Mouse (Mus musculus): ENCODE measurements around the gene Fyb2.
A peak's percentile ranks its signal among the peaks of the same experiment; 100 is the strongest.

Fyb2 gene

DNA sequence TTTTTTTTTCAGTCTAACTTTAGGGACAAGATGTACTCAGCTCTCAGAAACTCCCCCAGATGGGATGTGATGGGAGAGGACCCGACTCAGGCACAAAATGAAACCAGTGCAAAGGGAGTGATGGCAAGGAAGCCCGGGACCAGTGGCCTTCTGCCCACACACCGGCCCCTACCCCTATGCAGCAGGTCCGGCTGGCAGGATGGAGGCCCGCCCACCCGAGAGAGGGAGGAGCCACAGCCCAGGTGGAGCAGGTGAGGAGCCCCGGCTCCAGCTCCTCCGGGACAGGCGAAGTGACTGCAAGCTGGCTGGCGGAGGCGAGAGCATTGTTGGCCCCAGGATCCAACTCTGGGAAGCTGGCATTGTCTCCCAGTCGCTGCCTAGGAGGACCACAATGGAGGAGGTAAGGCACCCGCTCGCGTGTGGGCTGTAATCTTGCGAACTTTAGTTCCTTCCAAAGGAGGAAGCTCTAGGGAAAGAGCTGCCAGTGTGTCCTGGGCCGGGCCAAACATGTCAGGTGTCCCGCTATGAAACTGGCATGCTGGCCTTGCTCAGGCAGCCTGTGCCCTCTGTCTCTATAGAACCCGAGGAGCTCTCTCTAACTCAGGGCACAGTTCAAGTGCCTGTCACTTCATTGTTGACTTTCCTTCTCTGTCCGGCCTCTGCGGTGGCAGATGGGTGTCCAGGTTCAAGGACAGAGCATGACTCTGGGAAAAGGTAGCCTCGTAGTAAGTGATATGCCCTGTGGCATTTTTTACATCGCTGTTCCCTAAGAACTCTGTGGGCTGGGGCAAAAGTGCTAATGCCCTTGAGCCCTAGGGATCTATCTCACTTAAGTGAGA, at the start of gene Fyb2:
Gene Fyb2, plus strand, starts transcription at position 166 of the 839 bp plus-strand sequence.
- no peak for DNase-seq

DNA sequence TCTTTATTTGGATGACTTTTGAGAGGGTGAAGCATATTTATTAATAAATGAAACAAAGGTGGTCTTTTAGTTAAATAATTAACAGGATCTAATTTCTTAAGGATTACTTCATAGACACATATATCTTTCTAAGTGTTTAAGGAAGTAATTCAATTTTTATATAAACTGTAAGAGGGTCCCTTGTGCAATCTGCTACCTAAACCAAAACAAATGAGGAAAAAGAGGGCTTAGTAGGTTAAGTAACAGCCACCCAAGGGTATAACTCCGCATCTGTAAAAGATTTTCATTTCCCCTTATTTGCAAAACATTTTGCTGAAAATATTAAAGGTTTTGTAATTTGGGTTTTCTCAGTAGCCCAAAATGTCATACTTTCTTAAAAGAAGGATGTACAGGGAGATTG, 48.9 kb upstream of the Fyb2 start:
- no peak for DNase-seq

DNA sequence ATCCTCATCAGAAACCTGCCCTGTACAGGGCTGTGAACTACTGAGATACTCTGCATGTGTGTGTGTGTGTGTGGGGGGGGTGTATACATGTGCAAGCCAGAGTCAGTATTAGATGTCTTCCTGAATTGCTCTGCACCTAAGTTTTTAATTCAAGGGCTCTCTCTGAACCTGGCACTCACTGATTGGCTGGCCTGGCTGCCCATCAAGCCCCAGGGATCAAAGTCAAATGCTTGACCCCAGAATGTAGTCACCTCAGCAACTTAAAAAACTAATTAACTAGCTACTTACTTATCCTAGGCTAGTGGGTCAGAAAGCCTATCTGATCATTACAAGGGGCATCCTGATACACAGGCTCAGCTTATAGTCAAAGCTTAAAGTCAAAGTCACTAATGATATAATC, 43.7 kb upstream of the Fyb2 start:
- DNase-seq, result no peak

DNA sequence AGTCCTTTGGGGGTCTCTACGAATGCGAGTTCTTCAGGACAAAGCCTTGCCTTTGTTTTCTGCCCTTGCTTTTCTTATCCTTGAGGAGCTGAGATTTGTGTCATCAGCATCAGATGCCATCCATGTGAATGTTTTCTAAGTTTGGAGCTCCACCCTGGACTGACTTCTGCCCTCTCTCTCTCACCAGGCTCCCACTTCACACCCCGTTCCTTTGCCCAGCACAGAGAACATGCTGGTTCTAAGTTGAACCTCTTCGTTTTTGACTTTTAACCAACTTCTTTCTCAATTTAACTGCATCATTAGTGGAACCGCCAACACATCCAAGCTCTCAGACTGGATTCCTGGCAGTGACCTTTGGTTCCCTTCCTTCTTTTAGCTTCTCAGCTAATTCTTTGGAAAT, 43.1 kb upstream of the Fyb2 start:
- DNase-seq, result no peak

DNA sequence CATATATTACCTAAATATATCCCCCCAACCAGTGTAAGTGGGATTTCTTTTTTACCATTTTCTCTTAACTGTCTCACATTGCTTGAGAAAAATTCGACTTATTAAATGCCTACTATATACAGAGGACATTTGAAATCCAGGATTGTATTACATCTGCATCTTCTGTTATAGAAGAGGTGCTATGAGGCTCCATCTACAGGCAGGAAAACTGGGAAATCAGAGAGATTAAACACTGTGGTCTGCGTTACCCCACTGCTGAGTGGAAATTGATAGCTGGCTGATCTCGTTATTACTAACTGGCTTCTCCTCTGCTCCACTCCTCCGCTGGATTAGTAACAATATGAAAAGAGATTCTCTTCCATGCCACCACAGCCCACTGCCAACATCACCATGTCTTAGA, 37.4 kb upstream of the Fyb2 start:
- DNase-seq, result no peak

DNA sequence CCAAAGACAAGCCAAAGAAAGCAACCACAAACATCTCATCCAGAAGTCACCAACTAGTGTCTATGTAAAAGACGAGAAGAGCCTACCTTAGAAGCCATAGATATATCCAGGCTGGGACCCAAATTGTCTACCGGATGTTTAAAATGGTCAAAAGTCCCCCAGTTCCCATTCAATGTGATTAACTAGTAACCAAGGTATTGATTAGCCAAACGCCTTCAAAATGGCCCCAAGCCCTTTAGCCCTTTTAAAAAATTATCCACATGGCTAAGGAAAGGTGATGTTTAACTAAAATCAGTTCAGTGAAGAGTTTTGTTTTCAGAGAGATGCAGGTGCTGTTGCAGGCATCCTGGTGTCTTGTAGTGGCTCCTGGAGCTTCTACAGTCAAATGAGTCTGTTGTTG, 36.9 kb upstream of the Fyb2 start, which contains the start of gene C8a:
Gene C8a, minus strand, starts transcription at position 76 of the 400 bp plus-strand sequence.
- no peak for DNase-seq

DNA sequence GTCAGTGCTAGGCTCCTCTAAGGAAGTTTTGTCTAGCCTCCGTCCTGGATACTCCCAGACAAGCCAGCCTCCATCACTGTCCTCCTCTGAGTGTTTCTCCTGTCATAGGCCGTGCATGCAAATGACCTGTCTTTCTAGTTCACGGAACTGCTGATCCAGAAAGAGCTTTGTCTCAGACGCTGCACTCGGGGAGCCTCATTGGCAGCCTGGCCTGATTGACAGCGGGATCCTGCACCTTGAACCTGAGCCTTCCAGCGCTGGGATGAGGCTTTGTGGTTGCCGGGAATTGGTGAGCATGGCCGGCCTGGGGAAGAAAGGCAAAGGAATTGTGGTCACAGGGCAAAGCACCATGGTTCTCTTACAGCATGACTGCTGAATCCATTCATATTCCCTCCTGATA, 25.8 kb upstream of the Fyb2 start:
- DNase-seq, result no peak

DNA sequence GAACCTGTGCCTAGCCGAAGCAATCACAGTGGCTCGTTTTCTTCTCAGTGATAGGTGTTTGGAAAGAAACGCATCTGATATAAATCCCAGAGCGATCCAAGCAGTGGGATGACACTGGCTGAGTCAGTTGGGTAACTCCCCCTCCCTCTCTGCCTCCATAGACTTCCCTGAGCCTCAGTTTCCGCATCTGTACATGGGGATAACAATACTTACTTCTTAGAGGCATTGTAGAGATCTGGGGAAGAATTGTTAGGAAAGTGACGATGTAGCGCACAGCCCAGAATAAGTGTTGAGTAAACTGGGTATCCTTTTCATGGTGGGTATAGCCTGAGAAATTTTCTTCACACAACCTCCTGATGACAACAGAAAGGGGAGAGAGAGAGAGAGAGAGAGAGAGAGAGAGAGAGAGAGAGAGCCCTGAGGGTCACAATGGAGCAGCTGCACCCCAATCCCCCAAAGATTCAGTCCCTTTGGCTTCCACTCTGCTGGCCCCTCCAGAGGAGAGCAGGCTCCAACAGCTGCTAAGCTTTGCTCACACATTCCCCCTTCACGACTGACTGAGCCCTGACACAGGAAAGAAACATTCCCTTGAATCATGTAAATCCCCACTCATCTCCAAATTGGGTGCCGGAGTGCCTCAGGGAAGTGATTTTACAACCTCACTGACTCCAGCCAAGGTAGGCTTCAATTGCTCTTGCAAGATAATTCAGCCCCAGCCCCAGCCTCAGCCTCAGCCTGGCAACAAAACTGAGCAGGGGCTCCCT, 24.6 kb upstream of the Fyb2 start:
- DNase-seq, result no peak

DNA sequence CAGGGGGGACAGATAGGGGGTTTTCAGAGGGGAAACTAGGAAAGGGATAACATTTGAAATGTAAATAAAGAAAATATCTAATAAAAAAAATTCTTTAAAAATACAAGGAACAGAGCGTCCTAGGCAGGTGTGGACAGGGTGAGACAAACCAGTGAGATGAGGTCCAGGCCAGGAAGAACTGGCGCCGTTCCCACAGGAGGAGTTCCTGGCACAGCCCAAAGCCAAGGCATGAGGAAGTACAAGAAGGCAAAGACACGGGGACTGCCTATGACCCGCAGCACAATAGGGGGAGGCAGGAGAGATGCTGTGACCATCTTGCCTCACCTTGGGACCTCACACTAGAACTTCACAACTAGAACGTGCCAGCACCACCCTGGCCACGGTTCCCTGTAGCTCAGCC, 21.5 kb upstream of the Fyb2 start:
- no peak for DNase-seq

DNA sequence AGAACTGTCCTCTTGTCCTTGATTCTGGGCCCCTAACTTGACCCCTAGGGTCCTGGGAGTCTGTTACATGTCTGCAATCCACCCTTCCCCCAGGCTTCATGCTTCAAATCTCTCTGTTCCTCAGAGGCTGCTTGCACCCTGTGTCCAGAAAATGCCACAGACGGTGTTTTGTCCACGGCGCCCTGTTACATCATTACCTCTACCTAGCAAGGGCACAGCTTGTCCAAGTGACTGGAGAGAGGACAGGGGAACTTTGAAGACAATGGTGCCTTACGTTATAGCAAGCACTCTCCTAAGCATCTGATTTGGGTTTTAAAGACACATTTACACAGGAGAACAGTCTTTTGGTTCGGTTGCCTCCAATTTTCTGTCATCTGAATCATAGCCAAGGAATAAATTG, 19.7 kb upstream of the Fyb2 start:
- no peak for DNase-seq

DNA sequence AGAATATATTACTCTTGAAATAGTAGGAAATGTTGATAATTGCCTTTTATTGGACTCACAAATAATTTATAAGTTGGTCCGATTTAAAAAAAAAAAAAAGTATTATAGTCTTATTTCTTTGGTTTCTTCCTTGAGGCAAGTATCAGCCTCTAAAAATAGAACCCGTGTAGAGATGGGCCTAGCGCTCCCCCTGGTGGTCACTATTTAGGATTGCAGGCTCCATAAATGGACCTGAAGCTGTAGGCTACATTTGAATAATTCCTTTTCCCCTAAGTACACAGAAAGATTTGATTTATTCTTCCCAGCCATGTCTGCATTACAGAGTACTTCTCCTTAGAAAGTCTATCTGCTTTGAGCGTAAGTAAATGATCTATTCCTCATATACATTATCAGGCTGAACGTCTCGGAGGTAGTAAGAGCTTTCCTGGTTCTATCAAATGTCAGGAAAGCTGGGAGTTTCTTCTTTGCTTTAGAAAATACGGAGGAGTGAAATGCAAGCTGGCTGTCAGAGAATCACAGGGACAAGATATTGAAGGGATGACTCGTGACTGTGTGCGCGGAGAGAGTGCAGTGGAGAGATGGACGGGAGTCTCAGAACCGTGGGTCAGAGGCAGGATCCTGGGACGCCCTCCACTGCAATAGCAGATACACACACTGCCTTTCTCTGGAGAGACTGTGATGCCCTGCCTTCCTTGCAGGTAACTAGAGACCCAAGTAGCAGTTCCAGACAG, 19.1 kb upstream of the Fyb2 start:
- peak; percentile 11 for DNase-seq

DNA sequence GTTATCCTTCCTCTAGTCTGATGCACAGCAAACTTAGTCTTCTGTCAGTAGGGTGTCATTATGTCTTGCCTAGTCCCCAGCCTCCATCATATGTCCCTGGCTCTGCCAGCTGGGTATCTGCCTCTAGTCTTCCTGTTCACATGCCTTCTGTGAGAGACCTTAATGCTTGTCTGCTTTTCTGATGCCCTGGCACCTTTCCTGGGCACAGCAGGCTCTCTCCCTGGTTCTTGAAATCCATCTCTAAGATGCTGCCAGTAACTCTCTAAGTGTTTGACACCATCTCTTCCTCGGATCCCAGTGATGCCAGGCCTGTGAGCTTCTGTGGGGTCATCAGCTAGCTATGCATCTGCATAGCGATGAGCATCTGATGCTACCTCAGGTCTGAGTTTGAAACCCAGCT, 10.4 kb upstream of the Fyb2 start:
- DNase-seq, result no peak

DNA sequence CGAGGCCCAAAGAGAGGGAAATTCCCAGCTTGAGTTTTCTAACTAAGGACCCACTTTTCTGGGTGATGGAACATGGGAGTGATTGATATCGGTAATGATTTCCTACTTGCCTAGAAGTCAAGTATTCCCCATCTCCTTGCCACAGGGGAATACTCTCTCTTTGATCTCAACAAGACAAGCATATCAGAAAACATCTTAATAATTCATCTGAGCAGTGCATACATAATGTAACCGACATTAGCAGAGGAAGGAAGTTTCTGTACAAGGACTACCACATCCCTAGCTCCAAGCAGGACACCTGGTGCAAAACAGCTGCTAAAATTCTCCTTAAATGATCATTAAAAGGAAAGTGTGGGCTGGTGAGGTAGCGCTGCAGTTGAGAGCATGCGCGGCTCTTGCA, 8.2 kb upstream of the Fyb2 start:
- DNase-seq, result no peak

DNA sequence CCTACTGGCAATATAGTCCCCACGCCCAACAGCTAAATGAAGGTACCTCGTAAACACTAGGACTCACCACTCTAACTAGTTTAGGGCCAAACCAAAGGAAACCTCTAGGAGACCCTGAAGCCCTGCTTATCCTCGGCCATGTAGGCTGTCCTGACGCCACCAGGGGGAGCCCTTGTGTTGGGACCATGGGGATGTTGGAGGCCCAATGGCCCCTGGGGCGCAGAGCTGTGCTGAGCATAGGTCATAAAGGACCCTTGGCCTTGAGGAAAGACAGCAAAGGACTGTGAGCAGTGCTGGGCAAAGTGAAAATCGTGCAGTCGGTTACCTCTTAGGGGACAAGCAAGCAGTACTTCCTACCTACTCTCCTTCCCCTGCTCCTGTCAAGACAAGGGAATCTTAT, 1.6 kb upstream of the Fyb2 start:
- peak; percentile 61 for DNase-seq

DNA sequence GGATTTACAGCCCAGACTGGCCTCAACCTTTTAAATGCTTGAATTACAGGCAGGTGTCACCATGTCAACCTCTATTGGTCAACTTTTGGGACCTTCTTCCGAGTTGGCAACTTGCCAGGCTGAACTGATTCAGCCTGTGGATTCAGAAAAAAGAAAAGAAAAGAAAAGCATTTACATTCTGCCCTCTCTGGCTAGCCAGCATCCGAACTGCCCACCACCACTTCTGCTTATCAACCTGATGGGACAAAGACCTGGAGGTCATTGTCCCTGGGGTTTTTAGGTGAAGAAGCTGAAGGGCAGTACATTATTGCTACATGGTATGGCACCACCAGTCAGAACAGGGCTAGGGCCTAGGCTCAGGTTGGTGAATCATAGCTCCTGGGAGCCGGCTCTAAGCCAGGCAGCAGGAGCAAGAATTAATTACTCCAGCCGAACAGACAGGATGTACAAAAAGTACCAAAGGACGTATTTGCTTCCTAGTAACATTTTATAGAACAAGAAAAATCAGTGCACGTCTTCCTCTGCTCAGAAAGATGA, 1.5 kb downstream of the Fyb2 start:
- DNase-seq, result no peak

DNA sequence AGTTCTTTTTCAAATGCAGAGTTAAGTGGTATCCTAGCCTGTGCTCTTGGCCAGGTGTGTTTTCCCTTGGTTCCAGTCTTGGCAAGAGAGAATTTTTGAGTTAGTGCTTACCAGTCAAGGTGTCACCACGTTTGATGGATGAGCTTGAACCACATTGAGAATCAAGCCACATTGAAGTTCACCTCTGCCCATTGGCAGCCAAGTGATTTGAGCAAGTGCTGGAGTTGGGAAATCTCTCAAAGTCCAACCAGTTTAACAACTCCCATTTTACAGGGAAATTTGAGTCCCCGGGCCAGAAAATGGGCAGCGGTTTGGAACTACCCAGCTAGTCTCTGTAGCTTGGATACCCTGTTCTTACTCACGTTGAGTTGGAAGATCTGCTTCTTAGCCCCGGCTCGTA, 4.8 kb downstream of the Fyb2 start:
- no peak for DNase-seq

DNA sequence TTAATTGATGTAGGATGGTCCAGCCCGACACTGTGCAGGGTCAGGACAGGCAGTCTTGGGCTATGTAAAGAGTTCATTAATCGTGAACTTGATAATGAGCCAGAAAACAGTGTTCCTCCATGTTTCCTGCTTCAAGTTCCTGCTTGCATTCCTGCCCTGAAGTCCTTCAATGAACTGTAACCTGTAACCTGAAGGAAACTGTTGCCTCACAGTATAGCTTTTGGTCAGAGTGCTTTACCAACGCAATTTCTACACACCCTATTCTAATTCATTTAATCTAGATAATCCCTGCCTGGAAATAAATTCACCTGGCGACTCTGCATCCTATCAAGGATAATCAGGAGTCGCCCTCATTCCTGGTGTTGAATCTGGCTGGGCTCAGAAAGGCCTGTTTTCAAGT, 12.1 kb downstream of the Fyb2 start:
- no peak for DNase-seq

DNA sequence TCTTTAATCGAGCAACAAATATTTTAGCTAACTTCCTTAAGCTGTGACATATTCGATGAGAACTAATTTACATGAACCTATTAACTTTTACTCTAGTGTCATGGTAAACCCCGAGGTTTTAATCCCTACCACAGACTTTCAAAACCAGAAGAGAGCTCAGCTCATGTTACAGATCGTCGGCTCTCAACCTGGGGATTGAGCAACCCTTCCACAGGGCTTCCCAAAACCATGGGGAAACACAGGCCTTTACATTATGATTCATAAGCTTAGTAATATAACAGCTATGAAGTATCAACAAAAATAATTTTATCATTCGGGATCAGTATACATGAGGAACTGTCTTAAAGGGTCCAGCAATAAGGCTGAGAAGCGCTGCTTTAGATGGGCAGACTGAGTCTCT, 15.9 kb downstream of the Fyb2 start:
- no peak for DNase-seq

DNA sequence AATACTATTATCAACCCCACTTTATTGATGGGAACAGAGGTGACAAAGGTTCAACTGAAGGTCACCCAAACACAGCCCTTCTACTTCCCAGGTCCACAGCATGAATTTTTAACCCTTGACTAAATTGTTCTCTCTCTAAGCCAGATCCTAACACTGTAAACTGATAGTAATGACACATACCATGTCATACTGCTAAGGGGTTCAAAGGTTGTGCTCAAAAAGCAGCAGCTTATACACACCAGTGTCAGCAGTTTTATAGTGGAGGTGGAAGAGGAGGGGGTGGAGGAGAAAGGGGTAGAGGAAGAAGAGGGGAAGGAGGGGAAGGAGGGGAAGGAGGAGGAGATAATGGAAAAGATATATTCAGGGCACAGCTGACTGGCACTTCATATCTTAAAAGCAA, 20.4 kb downstream of the Fyb2 start:
- no peak for DNase-seq

DNA sequence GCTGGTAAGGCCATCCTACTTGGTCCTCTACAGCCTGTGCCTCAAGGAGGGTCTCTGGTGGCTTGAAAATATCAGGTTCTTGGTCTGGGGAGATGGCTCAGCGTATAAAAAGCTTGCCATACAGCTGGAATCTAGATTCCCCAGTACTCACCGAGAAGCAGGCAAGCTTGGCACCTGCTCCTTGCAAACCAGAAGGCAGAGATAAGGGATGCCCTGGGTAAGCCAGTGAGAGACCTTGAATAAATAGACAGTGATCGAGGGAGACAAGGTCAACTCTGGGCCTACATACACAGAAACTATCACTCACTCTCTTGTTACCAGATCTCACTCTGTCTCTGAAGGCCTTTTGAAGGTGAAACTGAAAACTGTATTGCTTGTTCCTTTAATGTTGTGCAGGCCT, 21.7 kb downstream of the Fyb2 start:
- no peak for DNase-seq

DNA sequence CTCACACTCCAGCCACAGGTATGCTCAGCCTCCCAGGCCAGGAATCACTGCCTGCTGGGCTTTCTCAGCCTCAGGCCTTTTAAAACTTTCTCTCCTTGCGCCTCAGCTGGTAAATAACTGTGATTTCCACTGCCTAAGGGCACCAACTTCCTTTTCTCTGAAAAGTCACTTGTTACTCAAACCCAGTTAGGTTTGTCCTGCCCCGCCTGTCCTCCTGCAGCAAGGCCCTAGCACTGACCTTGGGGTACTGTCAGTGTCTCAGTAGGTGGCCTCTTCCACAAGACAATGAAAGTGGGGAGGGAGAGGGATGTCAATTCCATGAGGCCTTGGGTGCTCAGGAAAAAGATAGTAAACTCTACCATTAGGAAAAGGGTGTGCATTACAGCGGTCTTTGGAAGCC, 22.2 kb downstream of the Fyb2 start:
- DNase-seq, result no peak

DNA sequence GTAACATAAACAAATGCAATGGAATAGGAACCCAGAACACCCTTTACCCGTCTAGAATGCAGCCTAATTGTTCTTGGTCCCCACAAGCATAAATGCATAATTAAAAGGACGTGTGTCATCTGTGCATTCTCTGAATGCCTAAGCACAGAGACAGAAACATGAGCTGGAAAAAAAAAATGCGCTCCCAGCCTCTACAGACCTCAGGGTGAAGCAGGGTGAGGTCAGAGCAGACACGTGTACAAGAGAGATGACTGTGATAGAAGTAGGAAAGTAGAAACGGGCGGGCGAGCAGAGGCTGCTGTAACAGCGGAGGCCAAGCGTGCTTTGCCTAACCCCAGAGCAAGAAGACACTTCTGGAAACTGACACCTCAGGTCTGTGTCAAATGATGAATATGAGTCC, 22.8 kb downstream of the Fyb2 start:
- no peak for DNase-seq

DNA sequence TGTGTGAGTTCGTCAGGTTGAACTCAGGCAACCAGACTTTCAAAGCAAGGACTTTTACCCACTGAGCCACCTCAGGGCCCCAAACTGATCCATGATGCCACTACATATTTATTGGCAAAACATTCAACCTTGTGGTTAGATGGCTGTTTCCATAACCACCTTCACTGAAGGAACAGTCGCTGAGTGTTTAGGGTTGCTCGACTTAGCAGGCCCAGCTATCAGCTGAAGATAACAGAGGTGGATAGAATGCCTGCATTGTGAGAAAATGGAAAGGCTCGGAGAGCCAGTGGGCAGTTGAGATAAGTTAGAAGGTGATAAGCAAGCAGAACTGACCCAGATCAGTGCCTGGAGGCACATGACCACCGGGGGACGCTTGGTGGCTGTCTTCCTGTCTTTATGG, 26.3 kb downstream of the Fyb2 start:
- DNase-seq, result no peak

DNA sequence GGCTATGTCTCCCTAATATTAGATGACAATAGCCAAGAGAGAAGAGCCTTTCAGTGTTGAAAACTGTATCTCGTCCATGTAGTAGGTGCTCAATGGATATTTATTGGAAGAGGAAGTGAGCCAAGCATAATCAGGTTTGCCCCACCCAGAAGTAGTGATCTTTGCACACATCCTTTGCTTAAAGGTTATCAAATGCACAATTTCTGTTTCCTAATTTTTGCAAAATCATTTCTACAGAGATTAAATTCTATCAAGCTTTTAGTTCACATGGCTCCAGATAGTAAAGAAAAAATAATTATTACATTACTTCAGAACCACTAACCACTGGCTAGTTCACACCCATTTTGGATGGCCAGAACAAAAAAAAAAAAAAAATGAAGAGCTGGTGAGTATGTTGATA, 28.6 kb downstream of the Fyb2 start:
- DNase-seq, result no peak

Measured in thymus, postnatal 14 days (tissue).